Mouse (Mus musculus): ENCODE results near the gene Eif2s2. TPM values are rescaled to one million over a fixed set of nuclear protein-coding genes. Genes with fewer than 3 reads are reported as not detected.

Gene Eif2s2
- 74.6 and 80.7 TPM in 2 replicates for polyA plus RNA-seq (2021; fragmentation: Nextera tagmentation)
- long read RNA-seq, experiment 1, full-length matches to known transcripts: 131 of 145 reads
- long read RNA-seq, experiment 1, partial matches to known transcripts: 11 of 145 reads
- long read RNA-seq, experiment 1, other reads (novel, unspliced or antisense): 3 of 145 reads
- long read RNA-seq, experiment 2, transcript Eif2s2-203 (3 exons, 3,785 nt): major isoform, 88 of 185 reads
- long read RNA-seq, experiment 2, transcript Eif2s2-201 (9 exons, 2,542 nt): minor isoform, 15 of 185 reads
- long read RNA-seq, experiment 2, partial matches to known transcripts: 81 of 185 reads
- long read RNA-seq, experiment 2, other reads (novel, unspliced or antisense): 1 of 185 reads

GRCm38 (mm10) chr2:154892201-154893044, at the start of gene Eif2s2:
Gene Eif2s2, minus strand, starts transcription at chr2:154892935.

Other genes starting within 250 kb of the Eif2s2 start
- 15.5 and 19.3 TPM in 2 replicates for gene Chmp4b, start 241.2 kb downstream of the Eif2s2 start, polyA plus RNA-seq (2021; fragmentation: Nextera tagmentation)
- not detected in 2 replicates for gene Gm14214, start 122.9 kb downstream of the Eif2s2 start, polyA plus RNA-seq (2021; fragmentation: Nextera tagmentation)
- 31.9 and 43.4 TPM in 2 replicates for gene Raly, start 101.8 kb downstream of the Eif2s2 start, polyA plus RNA-seq (2021; fragmentation: Nextera tagmentation)
- gene a, start 101.5 kb downstream of the Eif2s2 start, polyA plus RNA-seq (2021; fragmentation: Nextera tagmentation): 0.47 and 0.90 TPM in 2 replicates
- gene Gm14226, start 125.3 kb upstream of the Eif2s2 start, polyA plus RNA-seq (2021; fragmentation: Nextera tagmentation): not detected in 2 replicates
- 21.3 and 27.6 TPM in 2 replicates for gene Ahcy, start 181.6 kb upstream of the Eif2s2 start, polyA plus RNA-seq (2021; fragmentation: Nextera tagmentation)
- gene Itch, start 240.6 kb upstream of the Eif2s2 start, polyA plus RNA-seq (2021; fragmentation: Nextera tagmentation): 11.7 and 19.2 TPM in 2 replicates